Mouse (Mus musculus) monocyte, adult 59 days (primary cell): ENCODE measurements around the gene Ccnyl1. TPM values are rescaled to one million over a fixed set of nuclear protein-coding genes. Genes with fewer than 3 reads are reported as not detected.

Experiments used
- total RNA-seq, 2 experiments: library from RNA; stranded (reverse); gene quantifications; one replicate each; pipeline ENCODE4 v1.2.4; 2023

Ccnyl1 gene
- total RNA-seq = 1 to 10 TPM; 5.6 to 6.3 TPM

DNA sequence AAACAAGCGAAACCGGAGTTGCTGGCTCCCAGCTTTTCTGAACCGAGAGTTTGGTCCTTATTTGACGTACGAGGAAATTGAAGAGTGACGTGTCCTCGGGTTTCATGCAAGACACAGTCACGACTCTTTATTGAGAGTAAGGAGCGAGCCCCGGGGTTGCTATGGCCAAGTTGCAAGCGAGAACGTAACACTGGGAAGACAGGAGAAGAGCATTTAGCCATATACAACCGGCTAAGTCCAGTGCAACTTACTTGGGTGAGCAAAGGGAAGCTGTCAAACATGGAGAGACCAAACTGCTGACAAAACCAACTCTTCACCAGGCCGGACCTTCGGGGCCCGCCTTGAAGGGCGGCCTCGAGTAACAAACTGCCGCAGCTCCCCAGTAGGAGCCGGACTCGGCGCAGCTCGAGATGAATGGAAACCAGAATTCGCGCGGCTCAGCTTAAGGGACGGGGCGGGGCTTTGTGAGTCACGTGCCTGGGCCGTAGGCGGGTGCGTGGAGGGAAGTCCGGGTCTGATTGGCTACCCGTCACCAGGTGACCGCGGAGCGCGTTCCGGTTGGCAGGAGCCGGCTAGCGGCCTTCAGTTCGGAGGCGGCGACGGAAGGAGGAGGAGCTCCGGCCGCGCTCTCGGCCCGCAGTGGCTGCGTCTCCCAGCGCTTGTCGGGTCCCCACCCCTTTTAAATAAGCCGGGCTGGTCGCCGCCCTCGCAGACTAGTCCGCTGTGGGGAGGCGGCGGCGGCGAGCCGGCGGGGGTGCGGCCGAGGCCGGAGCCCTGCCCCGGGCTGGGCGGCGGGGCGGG, at the start of gene Ccnyl1:
Ccnyl1 (plus strand) TSS at position 243 of the 801 bp plus-strand sequence.

DNA sequence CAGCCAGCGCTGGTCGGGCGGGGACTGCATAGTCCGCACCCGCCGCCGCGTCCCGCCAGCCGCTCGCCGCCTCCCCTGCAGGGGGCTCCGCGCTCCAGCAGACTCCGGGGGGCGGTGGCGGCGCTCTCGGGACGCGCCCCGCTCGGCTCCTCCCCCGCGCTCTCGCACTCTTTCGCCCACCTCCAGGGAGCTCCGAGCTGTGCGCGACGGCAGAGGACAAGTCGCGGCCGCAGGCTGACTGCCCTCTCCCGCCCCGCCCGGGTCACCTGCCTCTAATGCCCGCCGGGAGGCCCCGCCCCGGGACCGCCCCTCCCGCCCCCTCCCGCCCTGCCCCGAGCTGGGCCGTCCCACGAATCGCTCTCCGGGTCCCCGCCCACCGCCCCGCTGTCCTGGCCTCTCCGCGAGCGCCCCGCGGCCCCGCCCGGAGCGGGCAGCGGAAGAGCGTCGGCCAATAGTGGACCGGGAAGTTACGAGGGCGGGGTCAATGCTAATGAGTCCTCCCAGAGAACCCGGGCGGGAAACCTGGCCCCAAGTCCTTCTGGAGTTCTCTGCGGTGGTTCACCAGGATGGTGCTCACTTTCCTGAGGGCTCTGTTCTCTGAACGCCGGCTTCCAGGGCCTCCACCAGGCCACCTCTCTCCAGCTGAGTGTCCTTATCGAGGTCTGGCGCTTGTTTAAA, 47.4 kb downstream of the Ccnyl1 start, which contains the start of gene Fzd5:
Fzd5 (minus strand) TSS at position 250 of the 678 bp plus-strand sequence.

Other genes with a start within 250 kb of the Ccnyl1 start
- 100 to 1,000 TPM; 103 to 104 TPM for gene Creb1, start 157.8 kb upstream of the Ccnyl1 start, total RNA-seq
- gene Mettl21a, start 73.2 kb upstream of the Ccnyl1 start, total RNA-seq = 10 to 100 TPM in 1 of 2 experiments, 1 to 10 TPM in 1; 6.7 to 10.6 TPM
- 1 to 10 TPM; 3.9 to 4.9 TPM for gene Fzd5, start 47.3 kb downstream of the Ccnyl1 start, total RNA-seq